Mouse (Mus musculus) testis, adult 10 weeks (tissue): ENCODE measurements around the gene Kdm5a. TPM values are rescaled to one million over a fixed set of nuclear protein-coding genes. Genes with fewer than 3 reads are reported as not detected.

Experiments
- polyA plus RNA-seq: library from polyadenylated mRNA; stranded (reverse); fragments of 350-450 nt; fragmentation: Illumina TruSeq; extraction: RNeasy Lipid Tissue Mini Kit (QIAGEN cat#74804); gene quantifications from one replicate; pipeline ENCODE4 v1.2.3, GENCODE M21; 2014; ENCODE audit warnings: low read depth, low replicate concordance

Gene Kdm5a
- 68.1 TPM for polyA plus RNA-seq

GRCm38 (mm10) chr6:120363688-120364522 is at the start of gene Kdm5a, which contains the start of gene Ccdc77:
Gene Kdm5a, plus strand, starts transcription at chr6:120364124.
Gene Ccdc77, minus strand, starts transcription at chr6:120364374.

GRCm38 (mm10) chr6:120463086-120463871 is 99.4 kb downstream of the Kdm5a start, which contains the start of gene Il17ra:
Gene Il17ra, plus strand, starts transcription at chr6:120463247.

DNA sequence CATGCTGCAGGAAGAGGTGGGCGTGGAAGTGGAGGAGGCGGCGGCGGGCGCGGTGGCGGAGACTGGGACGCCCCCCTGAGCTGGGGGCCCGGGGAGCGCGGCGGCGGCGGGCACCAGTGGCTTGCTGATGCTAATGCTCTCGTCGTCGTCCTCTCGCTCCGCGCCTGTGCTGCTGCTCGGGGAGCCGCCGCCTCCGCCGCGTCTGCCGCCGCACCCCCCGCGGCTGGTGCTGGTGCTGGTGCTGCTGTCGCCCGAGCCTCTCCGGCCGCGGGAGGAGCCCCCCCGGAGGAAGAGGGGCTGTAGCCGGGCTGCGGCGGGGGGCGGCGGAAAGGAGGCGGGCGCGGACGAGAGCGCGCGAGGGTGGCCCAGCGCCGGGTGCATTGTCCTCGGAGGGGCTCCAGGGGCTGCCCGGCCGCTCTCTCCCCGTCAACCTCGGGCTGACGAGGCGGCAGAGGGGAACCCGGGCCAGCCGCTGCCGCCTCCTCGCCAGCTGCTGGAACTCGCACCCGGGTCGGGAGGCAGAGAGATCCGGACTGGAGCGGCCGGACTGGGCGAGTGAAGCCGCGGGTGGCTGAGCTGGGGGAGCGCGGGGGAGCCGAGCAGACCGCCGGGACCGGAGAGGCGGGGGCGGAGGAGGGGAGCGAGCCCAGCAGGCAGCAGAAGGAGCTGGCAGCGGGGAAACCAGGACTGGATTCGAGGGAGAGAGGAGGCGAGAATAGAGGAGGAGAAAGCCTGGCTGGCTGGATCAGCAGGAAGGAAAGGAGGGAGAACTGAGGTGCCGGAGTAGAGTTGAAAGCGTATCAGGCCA is 129.7 kb downstream of the Kdm5a start, which contains the start of gene Tmem121b:
TSS of gene Tmem121b (minus strand) at position 434 of the 808 bp plus-strand sequence.

Other genes with a start within 250 kb of the Kdm5a start
- gene D330020A13Rik, start 69.8 kb upstream of the Kdm5a start, polyA plus RNA-seq = not detected
- 0.90 TPM for gene B4galnt3, start 69.6 kb upstream of the Kdm5a start, polyA plus RNA-seq
- 32.7 TPM for gene Ccdc77, start 250 bp downstream of the Kdm5a start, polyA plus RNA-seq
- 0.97 TPM for gene Il17ra, start 99.1 kb downstream of the Kdm5a start, polyA plus RNA-seq
- 0.06 TPM for gene Tmem121b, start 129.7 kb downstream of the Kdm5a start, polyA plus RNA-seq
- 8.2 TPM for gene Hdhd5, start 167.2 kb downstream of the Kdm5a start, polyA plus RNA-seq